Mouse (Mus musculus) right cerebral cortex, postnatal 10 days (tissue): ENCODE results near the gene Irf9.

Experiments used
- DNase-seq, 2 experiments: peaks; one replicate each; pipeline ENCODE4 v3.0.0; 2021; ENCODE audit warnings: low spot score in 2 of 2

Irf9 gene

GRCm38 (mm10) chr14:55603271-55603632 lies at the start of gene Irf9:
TSS of gene Irf9 (plus strand) at chr14:55603571.
- no peak for DNase-seq

- DNase-seq = no peak
Measured at GRCm38 (mm10) chr14:55554635-55555034, 48.7 kb upstream of the Irf9 start.

- DNase-seq = no peak
Measured at GRCm38 (mm10) chr14:55555788-55556187, 47.6 kb upstream of the Irf9 start.

GRCm38 (mm10) chr14:55557003-55557402 lies 46.4 kb upstream of the Irf9 start:
- DNase-seq = peak; percentile 77 to 84

- no peak for DNase-seq
Measured at GRCm38 (mm10) chr14:55557587-55557986, 45.8 kb upstream of the Irf9 start.

- DNase-seq = no peak
Measured at GRCm38 (mm10) chr14:55558740-55559448, 44.5 kb upstream of the Irf9 start.

- peak; percentile 94 to 95 for DNase-seq
Measured at GRCm38 (mm10) chr14:55559799-55560201, 43.6 kb upstream of the Irf9 start, which contains the start of gene Dcaf11. TSS of gene Dcaf11 (plus strand) at chr14:55560006.

- DNase-seq = peak; percentile 99 to 100
Measured at GRCm38 (mm10) chr14:55560202-55561073, 42.9 kb upstream of the Irf9 start, which contains the start of gene A730061H03Rik. TSS of gene A730061H03Rik (minus strand) at chr14:55560406.

- DNase-seq = no peak
Measured at GRCm38 (mm10) chr14:55561860-55562259, 41.5 kb upstream of the Irf9 start.

GRCm38 (mm10) chr14:55563249-55563648 lies 40.1 kb upstream of the Irf9 start:
- no peak for DNase-seq

GRCm38 (mm10) chr14:55565748-55566147 lies 37.6 kb upstream of the Irf9 start:
- DNase-seq = no peak

GRCm38 (mm10) chr14:55567496-55567895 lies 35.9 kb upstream of the Irf9 start:
- DNase-seq = no peak

GRCm38 (mm10) chr14:55570588-55570987 lies 32.8 kb upstream of the Irf9 start:
- DNase-seq = no peak

GRCm38 (mm10) chr14:55571760-55572159 lies 31.6 kb upstream of the Irf9 start:
- DNase-seq = no peak

- no peak for DNase-seq
Measured at GRCm38 (mm10) chr14:55575302-55575701, 28.1 kb upstream of the Irf9 start, which contains the start of gene Fitm1. TSS of gene Fitm1 (plus strand) at chr14:55575617.

- no peak for DNase-seq
Measured at GRCm38 (mm10) chr14:55575711-55576110, 27.7 kb upstream of the Irf9 start.

- no peak for DNase-seq
Measured at GRCm38 (mm10) chr14:55576376-55576775, 27.0 kb upstream of the Irf9 start.

GRCm38 (mm10) chr14:55577871-55578667 lies 25.3 kb upstream of the Irf9 start, which contains the start of gene Psme1:
TSS of gene Psme1 (plus strand) at chr14:55578123.
- peak; percentile 90 to 91 for DNase-seq

GRCm38 (mm10) chr14:55578668-55579269 lies 24.6 kb upstream of the Irf9 start:
- peak; percentile 61 to 70 for DNase-seq

GRCm38 (mm10) chr14:55579511-55580496 lies 23.6 kb upstream of the Irf9 start:
- no peak for DNase-seq
